Mouse (Mus musculus): ENCODE measurements around the gene Gps2. TPM values are rescaled to one million over a fixed set of nuclear protein-coding genes. Genes with fewer than 3 reads are reported as not detected.

Gps2 gene
- polyA plus RNA-seq, 1 experiment from 2014 or later: 95.8 TPM

DNA sequence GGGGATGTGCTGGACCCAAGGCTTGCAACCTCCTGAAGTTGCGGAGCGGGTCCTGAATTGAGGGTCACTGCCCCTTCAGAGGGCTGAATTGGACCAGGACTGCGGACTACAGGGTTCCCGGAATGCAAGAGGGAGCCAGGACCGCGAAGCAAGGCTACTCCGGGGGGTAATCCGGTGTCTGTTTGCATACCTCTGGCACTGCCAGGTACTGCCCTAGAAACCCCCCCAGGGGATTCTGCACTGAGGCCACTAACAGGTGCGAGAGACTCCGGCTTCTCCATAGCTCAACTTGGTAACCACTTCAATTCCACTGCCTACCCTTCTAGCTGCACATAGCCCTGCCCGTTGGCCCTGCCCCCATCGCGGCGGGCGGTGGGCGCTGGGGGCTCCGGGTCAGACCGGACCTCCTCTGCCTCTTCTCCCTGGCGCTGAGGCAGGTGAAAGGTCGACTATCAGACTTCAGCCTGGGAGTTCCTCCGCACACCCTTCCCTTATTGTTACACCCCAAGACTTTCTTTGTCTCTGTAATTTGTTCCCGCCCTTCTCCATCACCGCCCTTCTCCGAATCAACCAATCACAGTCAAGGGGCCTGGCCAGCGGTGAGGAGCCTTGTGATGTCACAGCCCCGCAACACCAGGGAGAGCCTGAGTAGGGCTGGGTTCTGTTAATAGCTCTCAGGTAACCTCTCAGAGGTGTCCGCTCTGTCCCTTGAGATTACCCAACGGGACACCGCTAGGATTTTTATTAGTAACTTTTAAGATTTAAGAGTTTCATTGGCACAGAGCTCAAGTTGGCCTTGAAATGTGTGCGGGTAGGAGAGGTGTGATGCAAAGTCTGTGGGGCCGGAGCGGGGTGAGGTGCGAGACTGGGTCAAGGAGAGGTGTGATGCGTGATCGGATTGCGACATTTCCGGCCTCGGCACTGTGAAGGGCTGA, 12.9 kb upstream of the Gps2 start, which contains the start of the genes 2810408A11Rik and Neurl4:
TSS of gene 2810408A11Rik (minus strand) at position 517 of the 935 bp plus-strand sequence.
TSS of gene Neurl4 (plus strand) at position 602 of the 935 bp plus-strand sequence.
- DNase-seq (ENCODE audit: low spot score, missing footprints): peak; percentile 98
- peak within 1 kb of the TSS; percentile 99 for H3K4me2 ChIP-seq
- peak within 1 kb of the TSS; percentile 86 for H3K27ac ChIP-seq (ENCODE audit: low read depth, low read length)
- peak within 1 kb of the TSS; percentile 95 for H3K9ac ChIP-seq (ENCODE audit: low read length)
- H3K36me3 ChIP-seq (ENCODE audit: control insufficient read depth, insufficient read depth, low read length): peaks cover 10% of the 10 kb centered on the region
- no peaks in the 10 kb centered on the region for H3K27me3 ChIP-seq (ENCODE audit: control insufficient read depth, insufficient read depth, low read length)
- H3K4me1 ChIP-seq (ENCODE audit: control insufficient read depth, insufficient read depth, low read length): peaks cover 22% of the 10 kb centered on the region
- H3K9me3 ChIP-seq (ENCODE audit: control insufficient read depth, low read length): no peaks in the 10 kb centered on the region
- peak; percentile 93 for ATAC-seq (ENCODE audit: low FRiP score)
- under 1% methylated on average over 38 of the region's 38 CpGs for WGBS
- peak within 1 kb of the TSS; percentile 98 for H3K4me3 ChIP-seq (ENCODE audit: low read depth, low read length)

DNA sequence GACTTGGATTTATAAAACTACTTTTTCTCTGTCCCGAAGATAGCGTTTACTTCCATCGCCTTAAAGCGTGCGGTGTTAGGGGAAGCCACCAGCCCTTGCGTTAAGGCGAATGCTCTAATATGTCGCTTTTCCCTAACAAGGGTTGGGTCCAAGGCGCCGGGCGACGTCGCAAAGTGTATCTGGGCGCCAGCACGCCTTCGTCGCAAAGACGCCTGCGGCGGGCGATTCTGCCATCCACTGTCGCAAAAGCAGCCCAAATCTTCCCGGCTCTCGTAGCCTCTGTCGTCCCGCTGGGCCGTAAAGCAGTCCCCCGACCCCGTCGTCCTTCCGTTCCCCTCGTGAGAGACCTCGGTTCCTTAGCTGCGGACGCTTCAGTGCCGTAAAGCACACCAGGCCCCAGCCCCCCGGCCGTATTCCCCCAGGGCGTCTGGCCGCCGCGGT, 12.3 kb upstream of the Gps2 start:
- DNase-seq (ENCODE audit: low spot score, missing footprints) (peak; percentile 99), ATAC-seq (ENCODE audit: low FRiP score) (peak; percentile 80)
- Histone ChIP-seq H3K4me3 (ENCODE audit: low read depth, low read length) (peak overlapping the region; percentile 98), H3K27ac (ENCODE audit: low read depth, low read length) (peak overlapping the region; percentile 86), H3K9ac (ENCODE audit: low read length) (peak overlapping the region; percentile 95), H3K9me3 (ENCODE audit: control insufficient read depth, low read length) (no peaks in the 10 kb centered on the region), H3K27me3 (ENCODE audit: control insufficient read depth, insufficient read depth, low read length) (no peaks in the 10 kb centered on the region), H3K36me3 (ENCODE audit: control insufficient read depth, insufficient read depth, low read length) (peaks cover 17% of the 10 kb centered on the region), H3K4me1 (ENCODE audit: control insufficient read depth, insufficient read depth, low read length) (peaks cover 22% of the 10 kb centered on the region), H3K4me2 (peak overlapping the region; percentile 99)
- under 1% methylated on average over 42 of the region's 42 CpGs for WGBS

DNA sequence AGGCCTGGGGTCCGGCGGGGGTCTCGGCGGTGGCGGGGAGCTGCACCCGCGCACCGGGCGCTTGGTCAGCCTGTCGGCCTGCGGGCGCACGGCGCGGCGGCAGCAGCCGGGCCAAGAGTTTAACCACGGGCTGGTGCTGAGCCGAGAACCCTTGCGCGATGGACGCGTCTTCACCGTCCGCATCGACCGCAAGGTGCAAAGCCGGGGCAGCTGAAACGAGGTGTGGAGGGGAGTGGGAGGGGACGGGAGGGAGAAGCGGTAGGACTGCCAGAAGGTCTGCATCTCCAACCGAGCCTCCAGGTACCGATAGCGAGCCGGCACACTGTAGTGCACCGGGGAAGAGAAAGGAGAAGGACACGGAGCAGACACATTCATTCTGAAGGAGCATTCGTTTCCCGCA, 11.7 kb upstream of the Gps2 start:
- Histone ChIP-seq H3K9ac (ENCODE audit: low read length) (peak overlapping the region; percentile 95), H3K9me3 (ENCODE audit: control insufficient read depth, low read length) (no peaks in the 10 kb centered on the region), H3K27ac (ENCODE audit: low read depth, low read length) (peak overlapping the region; percentile 86), H3K4me3 (ENCODE audit: low read depth, low read length) (peak overlapping the region; percentile 98), H3K27me3 (ENCODE audit: control insufficient read depth, insufficient read depth, low read length) (no peaks in the 10 kb centered on the region), H3K36me3 (ENCODE audit: control insufficient read depth, insufficient read depth, low read length) (peaks cover 18% of the 10 kb centered on the region), H3K4me2 (peak overlapping the region; percentile 99), H3K4me1 (ENCODE audit: control insufficient read depth, insufficient read depth, low read length) (peaks cover 22% of the 10 kb centered on the region)
- peak; percentile 93 for DNase-seq (ENCODE audit: low spot score, missing footprints)
- WGBS: under 1% methylated on average over 38 of the region's 39 CpGs
- no peak for ATAC-seq (ENCODE audit: low FRiP score)

DNA sequence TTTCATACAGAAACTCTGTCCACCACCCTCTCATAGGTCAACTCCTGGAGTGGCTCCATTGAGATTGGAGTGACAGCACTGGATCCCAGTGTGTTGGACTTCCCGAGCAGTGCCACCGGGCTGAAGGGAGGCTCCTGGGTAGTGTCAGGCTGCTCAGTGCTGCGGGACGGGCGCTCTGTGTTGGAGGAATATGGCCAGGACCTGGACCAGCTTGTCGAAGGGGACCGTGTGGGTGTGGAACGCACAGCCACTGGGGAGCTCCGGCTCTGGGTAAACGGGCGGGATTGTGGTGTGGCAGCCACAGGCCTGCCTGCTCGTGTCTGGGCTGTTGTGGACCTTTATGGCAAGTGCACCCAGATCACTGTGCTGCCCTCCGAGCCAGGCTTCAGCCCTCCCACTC, 10.7 kb upstream of the Gps2 start:
- Histone ChIP-seq H3K27ac (ENCODE audit: low read depth, low read length) (no peak overlapping the region), H3K36me3 (ENCODE audit: control insufficient read depth, insufficient read depth, low read length) (peaks cover 26% of the 10 kb centered on the region)

DNA sequence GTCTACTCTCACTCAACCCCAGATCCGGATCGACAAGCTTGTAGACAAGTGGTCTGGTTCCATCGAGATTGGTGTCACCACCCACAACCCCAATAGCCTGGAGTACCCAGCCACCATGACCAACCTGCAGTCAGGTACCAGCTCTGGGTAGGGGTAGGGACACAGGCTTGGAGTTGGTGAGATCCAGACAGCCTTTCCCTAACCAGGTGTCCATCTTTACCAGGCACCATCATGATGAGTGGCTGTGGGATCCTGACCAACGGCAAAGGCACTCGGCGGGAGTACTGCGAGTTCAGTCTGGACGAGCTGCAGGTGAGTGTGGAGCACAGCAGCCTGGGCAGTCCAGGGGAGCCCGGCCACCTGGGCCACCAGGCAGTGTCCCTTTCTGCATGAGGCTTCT, 9.4 kb upstream of the Gps2 start:
- no peak for ATAC-seq (ENCODE audit: low FRiP score)
- no peak overlapping the region for H3K4me3 ChIP-seq (ENCODE audit: low read depth, low read length)

More for the DNA sequence above, 10.7 kb upstream of the Gps2 start:
- H3K4me1 ChIP-seq (ENCODE audit: control insufficient read depth, insufficient read depth, low read length): peaks cover 22% of the 10 kb centered on the region
- DNase-seq (ENCODE audit: low spot score, missing footprints): no peak
- 90% methylated on average over 13 of the region's 13 CpGs for WGBS
- H3K27me3 ChIP-seq (ENCODE audit: control insufficient read depth, insufficient read depth, low read length): no peaks in the 10 kb centered on the region
- peak overlapping the region; percentile 98; the same call in 1 of the 2 replicates for H3K4me3 ChIP-seq (ENCODE audit: low read depth, low read length)
- no peak for ATAC-seq (ENCODE audit: low FRiP score)
- H3K9me3 ChIP-seq (ENCODE audit: control insufficient read depth, low read length): no peaks in the 10 kb centered on the region
- H3K4me2 ChIP-seq: peak overlapping the region; percentile 99
- H3K9ac ChIP-seq (ENCODE audit: low read length): 0 out of 2 replicates have a peak overlapping the region, but pooled peaks have one; percentile 95

DNA sequence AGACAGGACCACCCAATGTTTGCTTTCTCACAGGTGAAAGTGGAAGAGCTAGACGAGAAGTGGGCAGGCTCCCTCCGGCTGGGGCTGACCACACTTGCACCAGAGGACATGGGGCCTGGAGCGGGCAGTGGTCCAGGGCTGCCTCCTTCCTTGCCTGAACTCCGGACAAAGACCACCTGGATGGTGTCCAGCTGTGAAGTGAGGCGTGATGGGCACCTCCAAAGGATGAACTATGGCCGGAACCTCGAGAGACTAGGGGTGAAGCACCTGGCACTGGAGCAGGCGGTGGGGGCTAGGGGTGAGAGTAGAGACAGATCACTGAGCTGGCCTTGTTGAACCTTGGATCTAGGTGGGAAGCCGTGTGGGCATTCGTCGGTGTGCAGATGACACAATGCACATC, 5.0 kb upstream of the Gps2 start:
- WGBS: 95% methylated on average over 11 of the region's 11 CpGs
- no peak overlapping the region for H3K9ac ChIP-seq (ENCODE audit: low read length)
- H3K4me2 ChIP-seq: no peak overlapping the region
- H3K36me3 ChIP-seq (ENCODE audit: control insufficient read depth, insufficient read depth, low read length): peaks cover 66% of the 10 kb centered on the region
- H3K4me3 ChIP-seq (ENCODE audit: low read depth, low read length): no peak overlapping the region
- H3K4me1 ChIP-seq (ENCODE audit: control insufficient read depth, insufficient read depth, low read length): peaks cover 6% of the 10 kb centered on the region
- no peaks in the 10 kb centered on the region for H3K27me3 ChIP-seq (ENCODE audit: control insufficient read depth, insufficient read depth, low read length)
- H3K27ac ChIP-seq (ENCODE audit: low read depth, low read length): no peak overlapping the region
- ATAC-seq (ENCODE audit: low FRiP score) (no peak), DNase-seq (ENCODE audit: low spot score, missing footprints) (no peak)
- H3K9me3 ChIP-seq (ENCODE audit: control insufficient read depth, low read length): no peaks in the 10 kb centered on the region

More for the DNA sequence above, 9.4 kb upstream of the Gps2 start:
- H3K4me2 ChIP-seq: no peak overlapping the region
- no peaks in the 10 kb centered on the region for H3K27me3 ChIP-seq (ENCODE audit: control insufficient read depth, insufficient read depth, low read length)
- DNase-seq (ENCODE audit: low spot score, missing footprints): no peak
- H3K9ac ChIP-seq (ENCODE audit: low read length): no peak overlapping the region
- peaks cover 36% of the 10 kb centered on the region for H3K36me3 ChIP-seq (ENCODE audit: control insufficient read depth, insufficient read depth, low read length)
- H3K9me3 ChIP-seq (ENCODE audit: control insufficient read depth, low read length): no peaks in the 10 kb centered on the region
- H3K27ac ChIP-seq (ENCODE audit: low read depth, low read length): no peak overlapping the region
- WGBS: 96% methylated on average over 9 of the region's 9 CpGs
- peaks cover 20% of the 10 kb centered on the region for H3K4me1 ChIP-seq (ENCODE audit: control insufficient read depth, insufficient read depth, low read length)

DNA sequence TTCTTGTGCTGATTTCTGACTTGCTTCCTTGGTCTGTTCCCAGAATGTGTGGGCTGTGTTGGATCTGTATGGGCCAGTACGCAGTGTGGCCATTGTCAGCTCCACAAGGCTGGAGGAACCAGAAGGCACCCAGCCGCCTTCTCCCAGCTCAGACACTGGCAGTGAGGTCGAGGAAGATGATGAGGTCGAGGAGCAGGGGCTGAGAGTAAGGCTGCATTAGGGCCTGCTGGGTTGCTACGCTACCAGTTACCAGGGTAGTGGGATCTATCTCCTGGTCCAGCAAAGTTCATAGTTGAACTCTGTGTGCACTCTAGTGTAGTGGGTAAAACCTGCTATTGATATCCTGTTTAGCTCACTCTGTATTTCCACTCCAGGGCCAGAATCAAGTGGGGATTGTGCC, 4.5 kb upstream of the Gps2 start:
- Histone ChIP-seq H3K4me1 (ENCODE audit: control insufficient read depth, insufficient read depth, low read length) (peaks cover 6% of the 10 kb centered on the region), H3K9ac (ENCODE audit: low read length) (no peak overlapping the region), H3K27ac (ENCODE audit: low read depth, low read length) (no peak overlapping the region), H3K4me3 (ENCODE audit: low read depth, low read length) (no peak overlapping the region), H3K9me3 (ENCODE audit: control insufficient read depth, low read length) (no peaks in the 10 kb centered on the region), H3K4me2 (no peak overlapping the region), H3K27me3 (ENCODE audit: control insufficient read depth, insufficient read depth, low read length) (no peaks in the 10 kb centered on the region), H3K36me3 (ENCODE audit: control insufficient read depth, insufficient read depth, low read length) (peaks cover 64% of the 10 kb centered on the region)
- ATAC-seq (ENCODE audit: low FRiP score) (no peak), DNase-seq (ENCODE audit: low spot score, missing footprints) (no peak)
- WGBS: 93% methylated on average over 5 of the region's 5 CpGs

DNA sequence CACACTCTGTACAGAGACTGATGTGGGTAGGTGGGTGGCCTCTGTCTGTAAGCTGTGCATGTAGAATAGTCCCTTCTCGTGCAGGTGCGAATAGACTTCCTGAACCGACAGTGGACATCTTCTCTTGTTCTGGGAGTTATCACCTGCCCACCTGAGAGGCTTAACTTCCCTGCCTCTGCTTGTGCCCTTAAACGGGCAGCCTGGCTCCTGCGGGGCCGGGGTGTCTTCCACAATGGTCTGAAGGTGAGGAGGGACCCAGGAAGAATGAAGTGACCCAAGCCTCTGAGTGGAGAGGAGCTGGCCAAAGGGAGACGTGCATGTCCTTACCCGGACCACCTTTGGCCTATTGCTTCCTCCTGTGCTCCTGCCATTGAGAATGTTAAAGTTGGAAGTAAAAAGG, 3.5 kb upstream of the Gps2 start:
- no peak overlapping the region for H3K9ac ChIP-seq (ENCODE audit: low read length)
- H3K4me3 ChIP-seq (ENCODE audit: low read depth, low read length): no peak overlapping the region
- H3K27ac ChIP-seq (ENCODE audit: low read depth, low read length): no peak overlapping the region
- DNase-seq (ENCODE audit: low spot score, missing footprints) (no peak), ATAC-seq (ENCODE audit: low FRiP score) (no peak)
- H3K36me3 ChIP-seq (ENCODE audit: control insufficient read depth, insufficient read depth, low read length): peaks cover 60% of the 10 kb centered on the region
- no peak overlapping the region for H3K4me2 ChIP-seq
- H3K9me3 ChIP-seq (ENCODE audit: control insufficient read depth, low read length): no peaks in the 10 kb centered on the region
- peaks cover 14% of the 10 kb centered on the region for H3K4me1 ChIP-seq (ENCODE audit: control insufficient read depth, insufficient read depth, low read length)
- WGBS: 96% methylated on average over 8 of the region's 8 CpGs
- no peaks in the 10 kb centered on the region for H3K27me3 ChIP-seq (ENCODE audit: control insufficient read depth, insufficient read depth, low read length)

Measured in midbrain, embryonic 11.5 days (tissue).